Mouse (Mus musculus) erythroblast, adult 5-6 weeks (primary cell): ENCODE data around the gene Crebl2. TPM values are rescaled to one million over a fixed set of nuclear protein-coding genes. Genes with fewer than 3 reads are reported as not detected.

Experiments used
- ATAC-seq: replicated peaks from 2 replicates; pipeline ENCODE4 v1.8.0; 2016; ENCODE audit warnings: moderate number of reproducible peaks, mild to moderate bottlenecking, moderate TSS enrichment, inconsistent platforms; ENCODE audit not compliant: poor library complexity, low FRiP score, severe bottlenecking
- total RNA-seq, 2 experiments: library from RNA; stranded (forward) in 1 of 2; stranded (reverse) in 1 of 2; fragments of 150-400 nt in 1 of 2; fragments of 200-764, 138-1000 nt in 1 of 2; gene quantifications; 2 replicates each; pipeline versions ENCODE4 v1.2.3 to v1.2.4; 2015 to 2017; ENCODE audit warnings: low replicate concordance in 2 of 2

Crebl2 gene
- total RNA-seq, 2 experiments from 2014 or later = 23.2 to 26.0 TPM

DNA sequence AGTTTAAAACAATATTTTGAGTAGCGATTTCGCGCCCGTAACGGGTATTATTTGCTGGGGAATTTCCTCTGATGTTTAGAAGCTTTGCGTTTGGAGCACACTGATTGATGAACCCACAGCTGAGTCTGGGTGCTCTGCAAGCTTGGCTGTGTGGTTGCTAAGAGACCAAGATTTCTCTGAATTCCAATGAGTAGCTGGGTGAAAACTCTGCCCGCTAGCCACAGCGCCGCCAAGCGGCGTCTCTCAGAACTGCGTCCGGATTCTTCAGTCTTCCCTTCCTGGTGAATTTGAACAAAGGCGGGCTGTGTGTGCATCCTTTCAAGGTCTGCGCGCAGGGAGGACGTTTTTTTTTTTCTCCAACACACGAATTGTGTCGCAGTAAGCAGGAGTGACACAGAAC lies 33.2 kb downstream of the Crebl2 start:
- ATAC-seq = peak; percentile 75

DNA sequence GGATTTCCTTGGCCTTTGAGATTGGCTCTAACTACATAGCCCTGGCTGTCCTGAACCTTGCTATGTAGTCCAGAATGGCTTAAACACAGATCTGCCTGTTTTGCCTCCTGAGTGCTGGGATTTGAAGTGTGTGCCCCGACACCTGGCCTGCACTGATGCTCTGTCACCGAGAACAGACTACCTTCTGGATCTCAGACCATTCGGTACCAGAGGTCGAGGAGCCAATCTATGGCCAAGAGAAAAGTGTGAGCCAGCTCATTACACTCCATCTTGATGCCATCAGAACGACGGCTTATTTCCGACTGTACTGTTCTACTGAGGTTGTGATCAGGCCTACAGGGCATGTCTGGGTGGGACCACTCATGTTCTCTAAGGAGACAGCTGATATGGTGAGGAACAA lies 36.2 kb downstream of the Crebl2 start:
- ATAC-seq = no peak

DNA sequence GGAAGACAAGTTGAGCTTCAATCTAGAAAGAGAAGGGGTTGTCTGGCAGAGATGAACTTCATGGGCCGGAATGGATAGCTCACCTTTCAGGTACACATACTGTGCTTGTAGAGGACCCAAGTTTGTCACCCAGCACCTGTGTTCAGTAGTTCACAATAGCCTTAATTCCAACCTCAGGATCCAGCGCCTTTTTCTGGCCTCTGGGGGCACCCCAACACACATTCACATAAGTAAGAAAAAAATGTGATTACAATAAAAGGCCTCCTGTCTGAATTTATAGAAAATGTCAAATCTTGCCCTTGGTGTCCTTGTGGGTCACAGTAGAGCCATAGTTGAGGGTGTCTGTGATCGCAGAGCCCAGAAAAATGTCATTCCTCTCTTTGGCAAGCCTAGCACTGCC lies 37.4 kb downstream of the Crebl2 start:
- ATAC-seq = no peak

DNA sequence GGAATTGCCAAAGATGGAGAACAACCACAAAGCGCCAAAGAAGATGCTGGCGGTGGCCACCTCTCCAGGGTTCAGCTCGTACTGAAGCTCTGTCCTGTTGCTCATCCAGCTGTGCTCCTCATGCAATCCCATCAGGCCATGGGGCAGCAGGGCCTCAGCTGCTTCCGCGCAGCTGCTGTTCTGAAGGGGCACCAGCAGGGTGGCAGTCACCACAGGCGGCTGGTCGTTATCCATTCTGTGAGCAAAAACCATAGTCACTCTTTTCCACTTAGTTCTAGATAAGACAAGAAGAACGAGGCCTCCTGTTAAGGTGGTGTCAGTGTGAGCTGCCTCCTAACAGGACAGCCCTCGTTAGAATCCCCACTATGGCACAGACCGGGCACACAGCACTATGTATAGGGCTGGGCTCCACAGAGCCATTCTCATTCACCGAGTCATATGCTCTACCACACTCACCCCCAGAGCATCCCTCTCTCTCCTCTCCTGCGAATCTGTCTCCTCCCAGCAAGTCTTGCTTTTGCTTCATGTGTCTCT lies 40.3 kb downstream of the Crebl2 start:
- ATAC-seq = peak; percentile 56

DNA sequence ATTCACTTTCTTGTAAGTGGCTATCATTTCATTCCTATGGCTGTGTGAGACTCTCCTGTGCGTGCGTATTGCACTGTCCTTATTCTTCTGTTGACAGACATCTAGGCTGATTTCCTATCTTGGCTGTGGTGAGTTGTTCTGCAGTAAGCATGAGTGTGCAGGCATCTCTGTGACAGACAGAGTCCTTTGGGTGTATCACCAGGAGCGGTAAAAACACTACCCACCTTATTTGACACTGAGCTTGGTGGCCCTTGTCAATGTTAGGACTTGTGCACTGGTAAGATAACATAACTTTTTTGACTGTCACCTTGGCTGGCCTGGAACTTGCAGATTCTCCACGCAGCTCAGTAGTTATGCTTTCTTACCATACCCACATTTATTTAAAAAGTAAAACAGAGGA lies 40.9 kb downstream of the Crebl2 start:
- peak; percentile 36; the same call in 1 of the 2 replicates for ATAC-seq

DNA sequence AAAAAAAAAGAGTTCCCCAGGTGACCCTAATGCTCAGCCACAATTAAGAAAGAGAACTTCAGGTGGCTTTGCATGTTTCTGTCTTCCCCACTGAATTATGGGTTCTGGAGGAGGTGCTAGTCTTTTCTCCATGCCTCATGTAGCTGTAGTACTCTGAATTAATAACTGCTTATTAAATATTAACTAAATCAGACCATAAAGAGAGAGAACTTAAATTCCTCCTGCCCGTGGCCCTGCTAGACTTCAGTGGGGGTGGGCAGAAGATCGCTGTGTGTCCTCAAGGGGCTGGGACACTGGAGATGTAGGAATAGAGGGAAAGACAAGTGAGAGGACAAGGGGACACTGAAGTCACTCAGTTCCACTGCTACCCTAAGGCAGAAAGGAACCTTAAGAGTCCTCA lies 42.3 kb downstream of the Crebl2 start:
- no peak for ATAC-seq

DNA sequence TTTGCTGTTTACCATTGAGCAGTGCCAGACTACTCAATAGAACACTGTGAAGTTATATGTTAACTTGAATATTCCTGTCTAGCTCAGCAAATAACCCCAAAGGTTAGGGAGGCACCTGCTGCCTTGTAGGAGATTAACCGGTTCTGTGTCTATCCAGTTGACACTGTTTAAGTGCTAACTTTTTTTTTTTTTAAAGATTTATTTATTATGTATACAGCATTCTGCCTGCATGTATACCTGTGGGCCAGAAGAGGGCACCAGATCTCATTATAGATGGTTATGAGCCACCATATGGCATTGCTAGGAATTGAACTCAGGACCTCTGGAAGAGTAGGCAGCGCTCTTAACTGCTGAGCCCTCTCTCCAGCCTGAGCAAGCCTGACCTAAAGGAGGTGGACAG lies 43.1 kb downstream of the Crebl2 start:
- no peak for ATAC-seq

DNA sequence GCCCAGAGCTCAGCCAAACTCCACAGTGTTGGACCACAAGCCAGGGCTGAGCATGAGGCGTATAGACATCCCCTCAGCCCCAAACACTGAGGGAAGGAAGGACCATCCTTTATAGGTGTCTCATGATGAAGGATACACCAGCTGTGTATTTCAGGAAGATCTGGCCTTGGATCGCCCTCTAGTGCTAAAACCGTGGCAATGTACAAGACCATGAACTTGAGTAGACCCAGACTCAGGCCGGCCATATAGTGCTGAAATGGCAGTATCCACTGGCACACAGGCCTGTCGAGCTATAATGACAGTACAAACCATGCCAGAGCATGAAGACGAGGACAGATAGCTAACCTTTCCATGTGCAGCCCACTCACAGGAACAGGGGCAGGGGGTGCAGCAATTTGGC lies 46.8 kb downstream of the Crebl2 start:
- ATAC-seq = peak; percentile 40; the same call in 1 of the 2 replicates

DNA sequence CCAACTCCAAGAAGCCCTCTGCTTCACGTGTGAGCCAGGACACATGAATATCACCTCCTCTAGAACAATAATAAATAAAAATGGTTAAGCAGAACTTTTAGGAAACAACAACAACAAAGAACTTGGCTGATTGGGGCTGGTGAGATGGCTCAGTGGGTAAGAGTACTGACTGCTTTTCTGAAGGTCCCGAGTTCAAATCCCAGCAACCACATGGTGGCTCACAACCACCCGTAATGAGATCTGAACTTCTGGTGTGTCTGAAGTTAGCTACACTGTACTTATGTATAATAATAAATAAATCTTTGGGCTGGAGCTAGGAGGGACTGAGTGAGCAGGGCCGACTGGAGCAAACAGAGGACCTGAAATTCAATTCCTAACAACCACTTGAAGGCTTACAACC lies 47.3 kb downstream of the Crebl2 start:
- ATAC-seq = no peak

DNA sequence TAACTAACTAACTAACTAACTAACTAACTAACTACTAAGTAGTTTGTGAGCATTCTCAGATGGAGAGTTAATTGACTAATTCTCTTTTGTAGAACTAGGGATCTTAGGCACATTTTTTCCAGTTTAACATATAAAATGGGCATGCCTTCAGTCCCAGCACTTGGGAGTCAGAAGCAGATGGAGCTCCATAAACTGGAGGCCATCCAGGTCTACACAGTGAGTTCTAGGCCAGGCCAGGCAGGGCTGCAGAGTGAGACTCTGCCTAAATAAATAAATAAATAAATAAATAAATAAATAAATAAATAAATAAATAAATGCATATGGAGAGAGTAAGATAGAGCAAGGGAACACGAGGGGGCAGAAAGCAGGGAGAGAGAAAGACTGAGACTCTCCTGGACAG lies 47.9 kb downstream of the Crebl2 start:
- ATAC-seq = no peak

DNA sequence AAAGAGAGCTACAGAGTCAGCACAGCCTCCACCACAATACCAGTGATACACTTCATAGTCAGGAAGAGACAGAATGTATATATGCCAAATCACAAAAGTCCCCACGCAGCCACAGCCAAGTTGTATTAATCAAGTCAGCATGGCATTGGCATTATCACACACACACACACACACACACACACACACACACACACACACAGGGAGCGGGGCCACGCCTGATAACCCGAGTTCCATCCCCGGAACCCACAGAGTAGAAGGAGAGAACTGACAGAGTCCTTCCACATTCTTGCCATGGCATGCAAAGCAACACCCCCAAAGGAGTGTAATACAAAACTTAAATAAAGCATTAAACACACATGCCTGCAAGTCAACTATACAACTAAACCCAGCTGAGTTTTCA lies 49.6 kb downstream of the Crebl2 start:
- ATAC-seq = no peak

DNA sequence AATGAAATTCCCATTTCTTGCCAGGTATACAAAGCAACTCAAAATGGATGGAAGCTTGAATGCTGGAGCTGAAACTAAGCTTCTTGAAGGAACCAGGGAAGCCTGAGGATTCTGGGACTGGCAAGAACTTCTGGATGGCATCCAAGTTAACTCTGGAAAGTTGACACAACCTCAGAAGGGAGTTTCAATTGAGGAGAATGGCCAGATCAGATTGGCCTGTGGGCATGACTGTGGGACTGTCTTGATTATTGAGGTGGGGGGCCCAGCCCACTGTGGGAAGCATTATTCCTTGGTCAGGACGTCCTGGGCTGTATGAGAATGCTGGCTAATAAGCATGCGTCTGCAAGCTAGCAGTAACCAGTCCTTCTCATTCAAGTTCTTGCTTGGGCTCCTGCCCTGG lies 50.1 kb downstream of the Crebl2 start:
- no peak for ATAC-seq

DNA sequence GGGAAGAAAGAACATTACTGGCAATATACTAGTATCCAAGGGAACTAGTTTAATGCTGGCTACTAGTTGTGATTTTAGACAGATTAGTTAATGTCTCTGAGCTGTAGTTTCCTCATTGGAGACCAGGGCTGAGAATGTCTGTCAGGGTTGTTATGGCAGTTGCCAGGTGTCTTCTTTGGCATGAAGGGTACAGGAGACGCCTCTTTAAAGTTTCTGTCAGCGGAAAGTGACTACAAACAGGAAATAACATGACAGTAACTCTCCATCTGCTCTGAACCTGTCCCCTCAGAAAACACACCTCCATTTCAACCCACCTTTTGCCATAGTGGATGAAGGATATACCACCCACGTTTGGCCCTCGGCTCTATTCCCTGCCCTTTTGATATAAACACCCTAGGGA lies 53.7 kb downstream of the Crebl2 start:
- no peak for ATAC-seq

DNA sequence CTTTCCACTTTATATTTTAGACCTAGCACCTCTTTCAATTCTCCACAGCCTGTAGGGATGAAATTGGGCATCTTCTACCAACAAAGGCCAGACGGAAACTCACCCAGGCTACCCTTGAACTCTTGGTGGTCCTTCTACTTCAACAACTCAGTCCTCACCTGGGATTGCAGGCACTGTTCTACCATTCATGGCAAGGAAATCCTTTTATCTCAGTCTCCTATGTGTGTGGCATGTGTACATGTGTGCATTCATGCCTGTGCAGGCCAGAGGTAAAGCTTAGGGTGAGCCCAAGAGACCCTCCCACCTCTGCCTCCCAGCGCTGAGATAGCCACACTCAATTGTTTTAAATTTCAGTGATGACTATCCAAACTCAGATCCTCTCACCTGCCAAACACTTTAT lies 55.6 kb downstream of the Crebl2 start:
- ATAC-seq = no peak

DNA sequence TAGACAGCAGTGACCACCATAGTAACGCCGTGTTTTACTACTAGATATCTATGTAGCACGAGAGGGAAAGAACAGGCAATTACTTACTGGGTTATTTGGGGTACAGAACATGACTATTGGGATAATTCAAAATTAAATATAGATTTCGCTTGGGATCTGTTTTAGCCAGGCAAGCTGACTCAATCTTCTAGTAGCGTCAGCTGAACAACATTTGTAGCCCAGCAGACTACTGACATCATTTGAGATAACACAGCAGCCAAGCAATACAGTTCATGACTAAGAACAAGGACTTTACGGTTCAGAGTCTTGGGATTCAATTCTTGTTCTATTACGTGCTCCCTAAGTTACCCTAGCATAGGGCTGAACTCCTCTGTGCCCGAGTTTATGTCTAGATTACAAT lies 56.5 kb downstream of the Crebl2 start:
- no peak for ATAC-seq

DNA sequence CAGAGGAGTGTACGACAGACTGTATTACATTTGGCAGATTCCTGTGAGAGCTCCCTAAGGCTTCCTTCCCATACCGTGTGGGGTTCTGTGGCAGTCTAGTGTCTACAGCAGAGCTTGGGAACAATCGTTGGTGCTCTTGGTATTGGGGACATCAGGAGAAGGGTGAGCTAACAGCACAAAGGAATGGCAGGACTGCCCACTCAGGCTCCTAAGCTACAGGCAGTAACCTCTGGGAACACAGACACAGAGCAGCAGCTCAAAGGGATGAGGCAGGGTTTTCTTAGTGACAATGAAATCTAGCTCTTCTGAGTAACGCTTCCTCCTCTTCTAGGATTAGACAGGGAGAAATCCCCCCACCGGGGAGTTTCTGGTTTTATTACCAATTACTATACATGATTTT lies 57.1 kb downstream of the Crebl2 start:
- ATAC-seq = no peak

DNA sequence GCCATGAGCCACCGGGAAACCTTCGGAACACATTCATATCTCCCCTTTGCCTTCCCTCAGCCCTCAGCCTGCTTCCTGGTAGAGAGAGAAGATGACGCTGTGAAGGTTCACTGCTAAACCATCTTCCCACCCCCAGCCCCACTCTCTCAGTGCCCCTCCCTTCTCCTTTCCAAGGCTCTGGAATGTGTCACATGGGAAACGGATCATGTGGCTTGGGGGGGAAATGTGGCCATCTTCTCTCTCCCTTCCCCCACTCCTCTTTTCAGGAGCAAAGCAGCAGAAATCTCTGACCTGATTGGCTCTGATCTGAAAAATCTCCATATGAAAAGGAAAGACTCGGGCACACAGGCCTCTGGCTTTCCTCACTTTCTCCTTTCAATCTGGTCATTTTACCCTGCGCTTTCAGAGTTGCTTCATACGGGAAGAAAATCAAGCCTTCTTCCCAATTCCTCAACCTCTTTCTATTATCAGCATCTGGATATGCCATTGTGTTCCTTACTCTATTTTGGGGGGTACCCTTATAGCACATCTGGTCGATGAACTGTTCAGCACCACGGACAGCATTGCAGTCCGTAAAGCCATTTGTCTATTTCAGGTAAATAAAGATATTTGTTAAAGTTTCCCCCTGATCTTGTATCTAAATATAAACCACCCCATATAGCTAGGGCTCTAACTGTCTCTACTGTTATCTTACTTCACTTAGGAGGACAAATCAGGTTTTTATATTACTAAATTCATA lies 57.9 kb downstream of the Crebl2 start:
- ATAC-seq = no peak

DNA sequence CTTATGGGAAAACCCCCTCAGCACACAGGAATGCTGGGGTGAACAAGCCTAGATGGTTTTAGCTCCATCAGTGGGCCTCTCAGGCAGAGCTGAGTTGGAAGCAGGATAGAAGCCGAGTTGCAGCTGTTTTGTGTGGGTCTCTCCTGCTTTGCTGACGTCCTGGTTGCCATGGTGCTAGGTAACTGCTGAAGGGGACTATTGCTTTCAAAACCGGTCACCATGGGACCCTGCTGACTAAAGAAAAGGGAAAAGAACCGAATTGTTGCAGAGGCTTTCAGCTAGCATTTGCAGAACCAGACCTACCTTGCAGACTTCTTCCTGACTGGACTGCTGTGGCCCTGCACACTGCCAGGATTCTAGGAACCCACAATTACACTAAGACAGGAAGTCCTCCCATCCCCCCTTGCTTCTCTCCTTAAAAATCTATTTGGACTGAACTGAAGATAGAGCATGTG lies 58.6 kb downstream of the Crebl2 start:
- ATAC-seq = no peak

DNA sequence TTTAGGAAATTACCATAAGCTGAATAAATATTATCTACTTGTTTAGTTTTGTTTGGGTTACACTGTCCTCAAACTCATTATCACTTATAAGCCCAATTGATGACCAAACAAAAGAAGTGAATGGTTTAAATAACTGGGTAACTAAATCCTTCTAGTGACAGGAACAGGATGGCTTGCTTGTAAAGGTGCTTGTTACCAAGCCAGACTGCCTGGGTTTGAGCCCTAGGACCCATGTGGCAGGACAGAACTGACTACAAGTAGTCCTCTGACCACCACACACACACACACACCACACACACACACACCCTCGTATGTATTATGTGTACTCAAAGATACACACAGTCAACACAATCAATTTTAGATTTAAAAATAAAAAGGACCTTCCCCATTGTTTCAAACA lies 59.8 kb downstream of the Crebl2 start:
- ATAC-seq = no peak

DNA sequence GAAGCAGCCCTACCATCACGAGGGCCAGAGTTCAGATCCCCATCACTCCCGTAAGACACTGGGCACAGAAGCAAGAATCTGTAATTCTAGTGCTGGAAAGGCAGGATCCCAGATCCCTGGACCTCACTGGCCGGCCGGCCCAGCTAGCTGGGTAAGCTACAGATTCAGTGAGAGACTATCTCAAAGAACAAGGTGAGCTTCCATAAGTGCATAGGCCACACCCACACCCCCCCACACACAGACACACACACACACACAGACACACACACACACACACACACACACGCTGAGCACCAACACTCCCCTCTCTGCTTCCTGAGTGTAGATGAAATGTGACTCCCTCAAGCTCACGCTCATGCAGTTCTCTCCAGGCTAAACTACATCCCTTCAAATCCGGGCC lies 60.5 kb downstream of the Crebl2 start:
- ATAC-seq = no peak

DNA sequence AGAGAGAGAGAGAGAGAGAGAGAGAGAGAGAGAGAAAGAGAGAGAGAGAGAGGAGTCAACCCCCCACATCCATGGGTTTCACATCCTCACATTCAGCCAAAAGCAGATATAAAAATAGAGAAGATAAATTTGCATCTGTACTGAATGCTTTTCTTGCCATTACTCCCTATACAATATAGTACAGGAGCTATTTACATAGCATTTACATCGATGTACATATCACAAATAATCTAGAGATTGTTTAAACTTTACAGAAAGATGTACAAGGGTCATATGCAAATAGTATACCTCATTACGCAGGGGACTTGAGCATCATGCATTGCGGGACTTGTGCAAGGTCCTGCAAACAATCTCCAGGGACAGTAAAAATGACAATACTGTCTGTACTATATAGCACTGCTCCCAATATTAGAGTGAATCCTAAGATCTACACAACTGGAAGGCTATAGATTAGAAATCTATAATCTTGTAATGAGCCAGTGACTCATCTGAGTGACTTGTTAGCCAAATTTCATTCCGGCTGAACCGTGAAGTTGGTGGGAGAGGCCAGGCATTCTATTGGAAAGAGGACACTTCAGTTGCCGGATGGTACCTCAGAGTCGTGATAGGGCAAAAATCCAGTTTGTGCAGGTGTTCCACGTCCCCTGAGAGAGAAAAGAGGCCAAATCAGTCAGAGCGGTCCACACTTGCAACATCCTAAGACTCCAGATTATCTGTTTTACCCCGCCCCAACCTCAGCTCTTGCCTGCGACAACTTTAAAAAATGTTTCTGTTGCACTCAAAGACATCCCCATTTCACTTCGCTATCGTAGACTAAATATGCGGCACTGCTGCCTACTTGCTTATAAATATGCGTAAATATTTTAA lies 66.8 kb downstream of the Crebl2 start:
- peak; percentile 27 for ATAC-seq
